Mouse (Mus musculus): ENCODE results near the gene Pdcd4. TPM values are rescaled to one million over a fixed set of nuclear protein-coding genes. Genes with fewer than 3 reads are reported as not detected.
A peak's percentile ranks its signal among the peaks of the same experiment; 100 is the strongest.
"Not testable (repeated sequence)": the region's sequence is repeated elsewhere in the genome, so short reads cannot be mapped to it uniquely, and the experiment has no call there.

Gene Pdcd4
- total RNA-seq, 2 experiments from 2014 or later: 121 TPM

DNA sequence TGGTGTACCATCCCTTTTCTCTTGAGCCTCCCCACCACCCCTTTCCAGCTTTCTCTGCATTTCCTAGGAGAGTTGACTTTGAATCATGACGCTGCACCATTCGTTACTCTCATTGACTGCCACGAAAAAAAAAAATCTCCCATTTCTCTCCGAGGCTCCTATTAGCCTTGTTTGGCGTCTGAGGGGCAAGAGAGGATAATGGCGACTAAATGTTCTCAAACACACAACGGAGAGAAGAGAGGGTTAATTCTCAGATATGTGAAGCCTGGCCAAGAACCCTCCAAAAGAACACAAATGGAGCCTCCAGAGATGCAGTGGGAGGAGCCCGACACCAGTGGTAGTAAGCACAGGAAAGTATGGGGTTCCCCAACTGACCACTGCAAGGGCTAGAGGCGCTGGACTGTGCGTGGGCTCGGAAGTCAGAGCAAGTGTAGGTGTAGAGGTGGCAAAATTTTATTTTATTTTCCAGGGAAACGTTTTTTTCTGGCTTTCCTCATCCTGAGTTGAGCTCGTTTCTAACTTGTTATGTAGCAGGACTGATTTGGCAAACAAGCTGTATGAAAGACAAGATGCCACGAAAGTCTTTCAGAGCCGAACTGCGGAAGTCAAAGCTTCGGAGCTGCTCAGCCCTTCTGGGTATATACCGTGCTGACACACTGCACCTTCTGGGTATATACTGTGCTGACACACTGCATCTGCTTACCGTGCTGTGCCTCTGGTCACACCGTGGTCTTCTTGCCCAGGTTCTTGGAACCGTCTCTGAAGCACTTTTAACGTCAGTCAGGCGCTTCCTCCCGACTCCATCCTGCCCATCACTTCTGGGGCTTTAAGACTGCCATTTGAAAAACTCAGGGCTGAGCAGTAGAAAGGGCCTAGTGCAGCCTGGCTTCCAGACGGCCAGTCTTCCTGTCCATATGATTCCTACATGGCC is 7.2 kb downstream of the Pdcd4 start:
- no peak for DNase-seq (ENCODE audit: low spot score in 2 of 2)

DNA sequence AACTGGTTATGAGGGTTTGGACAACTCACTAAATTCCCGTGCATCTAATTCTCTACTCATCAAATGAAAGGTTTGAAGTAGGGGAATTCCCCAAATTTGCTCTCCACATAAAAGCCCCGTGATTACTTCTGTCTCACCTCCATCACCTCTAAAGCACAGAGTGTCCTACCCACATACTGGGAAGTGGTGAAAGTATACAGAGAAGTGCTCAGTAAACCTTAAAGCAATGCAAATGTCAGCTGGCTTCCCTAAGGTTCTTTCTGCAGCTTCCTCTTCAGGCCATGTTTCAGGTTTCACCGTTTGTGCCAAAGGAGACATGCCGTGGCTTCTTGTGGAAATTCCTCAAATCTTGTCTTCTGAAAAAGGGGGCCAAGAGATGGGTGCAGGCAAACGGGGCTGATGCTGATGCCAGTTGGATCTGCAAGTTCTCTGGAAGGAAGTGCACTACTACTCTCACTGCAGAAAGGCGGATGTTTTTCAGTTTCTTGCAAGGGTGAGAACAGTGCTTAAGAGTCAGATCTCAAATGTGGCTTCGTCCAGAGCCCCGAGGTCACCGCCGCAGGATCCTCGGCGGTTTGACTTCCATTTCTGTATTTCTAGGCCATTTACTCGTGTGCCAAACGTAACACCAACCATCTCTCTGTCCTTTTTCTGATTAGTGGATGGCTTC is 8.0 kb downstream of the Pdcd4 start:
- DNase-seq (ENCODE audit: low spot score in 2 of 2): no peak

DNA sequence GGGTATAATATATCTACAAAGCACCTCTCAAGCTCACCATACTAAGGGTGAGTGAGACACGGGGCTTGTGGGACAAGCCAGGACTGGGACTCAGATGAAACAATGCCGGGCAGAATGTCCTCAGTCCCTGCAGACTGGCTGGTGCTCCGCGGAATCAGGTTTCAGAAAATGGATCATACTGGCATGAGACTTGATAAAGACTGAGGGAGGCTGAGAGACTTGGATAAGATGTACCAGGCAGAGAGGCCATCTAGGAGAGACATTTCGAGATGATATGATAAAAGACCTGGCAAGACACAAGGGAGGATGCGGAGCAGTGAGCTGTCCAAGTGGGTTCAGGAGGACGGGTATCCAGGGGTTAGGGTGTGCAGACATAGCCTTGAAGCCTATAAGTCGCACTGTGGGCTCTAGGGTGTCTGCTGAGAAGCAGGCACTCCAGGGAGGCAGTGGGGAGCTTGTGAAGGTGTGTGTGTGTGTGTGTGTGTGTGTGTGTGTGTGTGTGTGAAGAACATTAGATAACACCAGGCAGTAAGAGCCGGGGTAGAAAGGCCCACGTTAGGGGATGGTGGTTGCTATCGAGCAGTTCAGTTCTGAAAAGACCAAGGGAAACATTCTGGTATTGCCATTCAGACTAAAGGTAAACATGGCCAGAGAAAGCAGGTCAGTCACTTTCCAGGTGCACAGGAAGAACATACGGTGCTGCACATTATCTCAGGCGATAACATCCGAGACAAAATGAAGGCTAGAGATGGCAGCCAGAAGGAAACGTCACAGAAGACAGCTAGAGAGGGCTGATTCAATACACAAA is 10.1 kb downstream of the Pdcd4 start:
- DNase-seq (ENCODE audit: low spot score in 2 of 2): no peak

DNA sequence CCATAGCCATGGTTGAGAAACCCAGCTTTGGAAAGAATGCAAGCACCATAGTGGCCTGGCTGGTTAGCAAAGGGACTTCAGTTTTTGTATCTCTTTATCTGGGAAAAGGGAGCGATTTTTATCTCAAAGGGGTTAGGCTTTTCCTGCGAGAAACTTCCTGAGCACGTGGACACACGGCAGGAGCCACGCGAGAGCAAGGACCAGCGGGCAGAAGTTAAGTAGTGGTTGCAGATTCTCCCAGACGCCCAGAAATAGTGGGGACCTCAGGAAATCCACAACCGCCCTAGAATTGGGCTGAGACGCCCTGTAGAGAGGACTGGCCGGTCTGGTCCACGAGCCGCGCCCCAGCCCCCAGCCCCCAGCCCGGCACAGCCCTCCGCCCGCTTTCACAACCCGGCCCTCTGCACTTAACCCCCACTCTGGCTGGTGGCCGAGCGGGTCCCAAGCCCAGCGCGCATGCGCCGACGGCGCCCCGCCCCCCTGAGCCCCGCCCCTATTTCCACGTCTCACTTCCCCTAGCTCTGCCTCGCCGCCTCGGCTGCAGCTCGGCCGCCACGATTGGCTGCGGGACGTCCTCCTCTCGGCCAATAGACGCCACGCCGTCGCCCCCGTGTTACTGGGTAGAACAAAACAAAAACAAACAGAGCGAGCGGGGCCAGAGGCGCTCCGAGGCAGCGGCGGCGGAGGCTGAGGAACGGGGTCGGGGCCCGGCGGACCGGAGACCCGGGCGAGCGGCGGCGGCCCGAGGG is 10.9 kb downstream of the Pdcd4 start:
- DNase-seq (ENCODE audit: low spot score in 2 of 2): peak; percentile 94 to 97

DNA sequence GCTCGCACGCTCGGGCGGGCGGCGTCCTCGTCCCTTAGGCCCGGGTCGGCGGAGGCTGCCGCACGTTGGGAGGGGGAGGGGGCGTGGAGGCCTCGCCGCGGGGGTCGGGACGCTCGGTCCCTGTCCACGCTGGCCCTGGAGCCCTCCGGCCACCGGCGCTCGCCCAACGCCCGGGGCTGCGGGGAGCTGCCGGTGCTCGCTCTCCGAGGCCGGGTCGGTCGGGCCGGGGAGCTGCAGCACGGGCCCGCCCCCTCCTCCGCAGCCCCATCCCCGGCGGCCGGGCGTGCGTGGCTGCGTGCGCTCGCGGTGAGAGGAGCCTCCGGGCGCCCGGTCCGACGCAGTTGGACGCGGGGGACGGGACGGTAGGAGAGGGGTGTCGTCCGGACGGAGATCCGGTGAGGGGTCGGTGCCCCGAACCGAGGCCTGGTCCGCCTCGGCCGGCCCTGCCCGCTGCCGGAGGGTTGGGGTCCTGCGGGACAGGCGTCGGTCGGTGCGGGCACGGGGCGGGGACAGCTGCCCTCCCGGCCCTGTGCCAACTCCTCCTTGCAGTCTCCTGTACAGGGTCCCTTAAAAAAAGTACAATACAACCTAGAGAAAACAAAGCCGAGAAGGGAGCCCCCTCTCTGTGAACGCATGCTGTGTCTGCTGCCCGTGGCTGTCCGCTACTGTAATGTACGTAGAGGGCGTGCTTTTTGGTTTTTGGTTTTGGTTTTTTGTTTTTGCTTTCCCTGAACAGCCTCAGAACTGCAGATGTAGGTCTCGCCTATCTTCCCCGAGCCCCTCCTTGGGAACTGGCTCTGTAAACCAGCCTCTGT is 11.7 kb downstream of the Pdcd4 start:
- DNase-seq (ENCODE audit: low spot score in 2 of 2): peak; percentile 53 to 61

DNA sequence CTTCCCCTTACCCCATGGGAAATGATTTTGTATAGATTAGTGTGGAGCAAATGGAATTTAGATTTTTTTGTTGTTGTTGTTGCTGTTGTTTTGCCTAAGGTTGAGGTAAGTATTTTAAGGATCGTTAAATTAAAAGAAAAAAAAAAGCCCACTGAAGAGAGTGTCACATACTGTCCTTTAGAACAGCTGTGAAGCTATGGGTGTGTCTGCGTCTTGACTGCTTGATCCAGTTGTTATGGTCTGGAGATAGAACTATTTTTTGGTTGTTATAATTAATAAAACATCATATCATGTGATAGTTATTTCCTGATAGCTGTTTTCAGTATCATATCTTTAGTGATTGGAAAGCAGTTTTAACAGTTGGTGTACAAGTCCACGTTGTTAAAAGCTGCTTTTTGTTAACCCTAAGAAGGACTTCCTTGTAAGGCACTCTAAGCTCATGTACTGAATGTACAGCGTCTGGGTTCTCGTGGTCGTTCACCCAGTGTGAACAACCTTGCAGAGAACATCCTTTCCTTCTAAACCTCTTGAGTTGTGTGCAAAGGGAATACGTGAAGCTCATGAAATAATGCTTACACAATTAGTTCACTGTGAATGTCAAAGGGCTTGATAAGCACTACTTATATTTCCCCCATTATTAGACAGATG is 12.9 kb downstream of the Pdcd4 start:
- no peak for DNase-seq (ENCODE audit: low spot score in 2 of 2)

DNA sequence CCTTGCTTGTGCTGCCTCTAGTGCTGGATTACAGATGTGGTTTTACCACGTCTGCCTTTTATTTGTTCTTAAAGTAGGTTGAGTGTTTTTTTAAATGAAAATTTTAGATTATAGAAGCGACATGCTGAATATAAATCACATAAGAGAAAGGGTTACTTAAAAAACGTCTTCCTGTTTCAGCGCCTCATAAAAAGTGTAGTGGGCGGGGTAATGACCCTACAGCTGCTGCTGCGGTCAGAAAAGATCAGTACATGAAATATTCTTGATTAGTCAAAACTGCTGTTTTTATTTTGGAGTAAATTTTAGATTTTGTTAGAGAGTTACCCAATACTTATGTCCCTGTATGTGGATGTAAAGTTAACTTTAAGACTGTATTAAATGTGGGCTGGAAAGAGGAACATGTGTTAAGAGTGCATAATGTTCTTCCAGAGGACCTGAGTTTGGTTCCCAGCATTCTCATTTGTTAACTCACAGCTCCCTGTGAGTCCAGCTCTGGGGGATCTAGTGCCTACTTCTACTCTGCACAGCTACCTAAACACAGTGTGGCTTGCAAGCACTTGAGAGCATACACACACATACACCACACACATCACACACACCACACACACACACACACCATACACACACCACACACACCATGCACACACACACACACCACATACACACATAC is 14.1 kb downstream of the Pdcd4 start:
- DNase-seq (ENCODE audit: low spot score in 2 of 2): no peak

DNA sequence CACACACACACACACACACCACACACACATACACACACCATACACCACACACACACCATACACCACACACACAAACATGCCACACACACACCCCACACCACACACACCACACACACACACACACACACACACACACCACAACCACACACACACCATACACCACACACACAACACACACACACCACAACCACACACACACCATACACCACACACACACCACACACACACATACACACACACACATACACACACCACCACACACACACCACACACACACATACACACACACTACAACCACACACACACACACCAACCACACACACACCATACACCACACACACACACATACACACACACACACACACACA is 14.7 kb downstream of the Pdcd4 start:
- DNase-seq (ENCODE audit: low spot score in 2 of 2): not testable (repeated sequence)

DNA sequence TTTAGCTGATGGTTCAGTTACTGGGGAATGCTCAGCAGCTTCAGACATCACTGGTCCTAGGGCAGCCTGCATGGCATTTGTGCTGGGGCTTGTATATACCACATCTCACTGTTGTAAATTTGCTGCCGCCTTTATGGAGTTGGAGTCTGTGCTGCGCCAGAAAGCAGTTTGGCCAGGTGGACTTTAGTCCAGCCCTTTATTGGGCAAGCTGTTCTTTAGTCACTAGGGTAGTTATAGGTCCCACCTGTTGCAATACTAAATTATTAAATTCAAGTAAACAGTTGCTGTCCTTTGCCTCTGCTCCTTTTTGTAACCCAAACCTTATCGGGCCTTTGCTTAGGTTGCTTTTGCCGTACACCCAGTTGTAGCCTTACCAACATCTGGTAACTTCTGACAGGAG is 22.9 kb downstream of the Pdcd4 start:
- DNase-seq (ENCODE audit: low spot score in 2 of 2): no peak

DNA sequence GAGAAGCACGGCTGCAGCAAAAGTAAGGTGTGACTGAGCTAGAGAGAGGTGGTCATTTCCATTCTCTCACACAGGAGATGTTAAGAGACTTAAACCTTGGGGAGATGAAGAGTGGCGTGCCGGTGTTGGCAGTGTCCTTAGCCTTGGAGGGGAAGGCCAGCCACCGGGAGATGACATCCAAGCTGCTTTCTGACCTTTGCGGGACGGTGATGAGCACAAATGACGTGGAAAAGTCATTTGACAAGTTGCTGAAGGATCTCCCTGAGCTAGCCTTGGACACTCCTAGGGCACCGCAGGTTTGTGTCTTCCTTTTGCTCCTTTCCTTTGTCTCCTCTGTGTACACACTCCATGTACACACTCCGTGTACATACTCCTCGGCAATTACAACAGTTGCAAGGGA is 27.5 kb downstream of the Pdcd4 start:
- DNase-seq (ENCODE audit: low spot score in 2 of 2): no peak

DNA sequence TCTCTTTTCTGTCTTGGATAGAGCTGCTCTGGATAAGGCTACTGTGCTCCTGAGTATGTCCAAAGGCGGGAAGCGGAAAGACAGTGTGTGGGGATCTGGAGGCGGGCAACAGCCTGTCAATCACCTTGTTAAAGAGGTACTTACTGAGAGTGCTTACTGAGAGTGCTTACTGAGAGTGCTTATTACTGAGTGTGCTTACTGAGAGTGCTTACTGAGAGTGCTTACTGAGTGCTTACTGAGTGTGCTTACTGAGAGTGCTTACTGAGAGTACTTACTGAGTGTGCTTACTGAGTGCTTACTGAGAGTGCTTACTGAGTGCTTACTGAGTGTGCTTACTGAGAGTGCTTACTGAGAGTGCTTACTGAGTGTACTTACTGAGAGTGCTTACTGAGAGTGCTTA is 30.0 kb downstream of the Pdcd4 start:
- DNase-seq (ENCODE audit: low spot score in 2 of 2): not testable (repeated sequence)

DNA sequence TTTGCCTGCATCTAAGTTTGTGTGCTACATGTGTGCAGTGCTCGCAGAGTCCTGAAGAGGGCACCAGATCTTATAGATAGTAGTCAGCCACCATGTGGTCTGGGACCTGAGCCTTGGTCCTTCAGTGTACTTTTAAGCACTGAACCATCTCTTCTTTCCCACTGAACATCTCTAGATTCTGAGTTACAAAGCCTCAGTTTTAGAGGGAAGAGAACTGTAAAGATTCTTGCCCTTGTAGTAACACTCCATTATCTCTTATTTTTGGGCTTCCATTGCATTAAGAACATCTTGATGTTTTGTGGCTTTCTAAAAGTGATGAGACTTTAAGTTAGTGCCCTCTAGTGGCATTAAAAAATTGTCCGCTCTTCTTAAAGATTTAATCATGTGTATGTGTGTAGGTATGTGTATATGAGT is 33.3 kb downstream of the Pdcd4 start:
- no peak for DNase-seq (ENCODE audit: low spot score in 2 of 2)

DNA sequence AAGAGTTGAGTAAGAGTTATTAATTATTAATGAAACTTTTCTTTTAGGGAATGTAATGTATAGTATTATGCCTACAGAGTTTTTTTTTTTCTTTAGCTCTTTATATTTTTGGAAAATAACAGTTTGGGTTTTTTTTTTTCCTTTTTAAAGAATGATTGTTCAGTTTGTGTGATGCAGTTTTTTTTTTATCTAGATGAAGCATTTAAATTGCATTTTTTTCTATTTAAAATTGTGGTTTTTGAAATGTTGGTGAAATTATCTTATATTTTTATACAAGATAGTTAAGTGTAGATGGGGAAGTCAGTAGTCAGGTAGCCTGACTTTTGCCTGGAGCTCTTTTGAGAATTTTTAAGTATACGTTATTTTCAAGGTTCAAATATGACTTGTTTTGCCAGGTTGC is 34.7 kb downstream of the Pdcd4 start:
- DNase-seq (ENCODE audit: low spot score in 2 of 2): no peak

DNA sequence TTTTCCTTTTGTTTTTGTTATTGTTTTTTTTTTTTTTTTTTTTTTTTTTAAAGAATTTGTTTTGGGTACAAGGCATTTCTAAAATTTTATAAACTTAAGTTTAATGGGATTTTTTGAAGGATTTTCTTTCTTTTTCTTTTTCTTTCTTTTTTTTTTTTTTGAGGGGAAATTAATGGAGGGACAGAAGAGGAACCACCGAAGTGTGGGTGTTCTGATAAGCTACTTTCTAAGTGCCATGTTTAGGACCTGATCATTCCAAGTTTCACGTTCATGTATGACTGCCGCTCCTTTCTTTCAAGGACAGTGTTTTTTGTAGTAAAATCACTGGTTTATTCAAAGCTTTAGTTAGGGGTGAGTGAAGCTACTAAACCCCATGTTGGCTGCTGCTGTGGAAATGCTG is 37.2 kb downstream of the Pdcd4 start:
- no peak for DNase-seq (ENCODE audit: low spot score in 2 of 2)

DNA sequence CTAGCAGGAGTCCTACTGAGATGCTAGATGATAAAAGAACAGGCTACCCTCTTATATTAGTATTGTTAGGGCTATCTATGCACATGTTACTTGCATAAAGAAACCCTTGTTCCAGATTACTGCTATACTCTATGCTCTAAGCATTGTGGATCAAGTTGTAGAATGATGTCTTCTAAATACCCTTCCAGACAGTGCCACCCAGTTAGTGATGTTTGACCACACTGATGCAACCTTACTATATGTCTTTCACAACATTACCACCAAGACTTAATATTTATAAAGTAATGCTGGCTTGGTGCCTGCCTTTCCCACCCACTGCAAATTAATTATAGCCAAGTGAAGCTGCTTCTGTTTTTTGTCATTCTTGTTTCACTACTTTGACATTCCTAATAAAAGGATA is 41.0 kb downstream of the Pdcd4 start:
- no peak for DNase-seq (ENCODE audit: low spot score in 2 of 2)

DNA sequence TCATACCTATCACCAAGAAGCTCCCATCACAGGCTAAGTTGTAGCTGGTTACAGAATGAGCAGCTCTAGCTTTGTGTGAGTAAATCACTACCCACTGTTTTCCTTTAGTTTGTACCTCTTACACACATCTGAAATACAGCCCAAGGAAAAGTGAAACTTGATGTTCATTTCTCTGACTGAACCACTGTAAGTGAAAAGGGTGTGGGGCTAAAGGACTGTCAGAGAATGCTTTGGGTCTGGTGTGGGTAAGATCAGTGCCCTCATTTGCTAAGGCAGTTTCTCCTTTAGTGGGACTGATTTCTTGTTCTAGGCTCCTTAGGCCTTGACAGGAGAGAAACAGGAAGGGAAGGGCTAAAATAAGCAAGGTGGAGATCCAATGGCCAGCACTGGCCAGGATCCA is 42.0 kb downstream of the Pdcd4 start:
- DNase-seq (ENCODE audit: low spot score in 2 of 2): no peak

DNA sequence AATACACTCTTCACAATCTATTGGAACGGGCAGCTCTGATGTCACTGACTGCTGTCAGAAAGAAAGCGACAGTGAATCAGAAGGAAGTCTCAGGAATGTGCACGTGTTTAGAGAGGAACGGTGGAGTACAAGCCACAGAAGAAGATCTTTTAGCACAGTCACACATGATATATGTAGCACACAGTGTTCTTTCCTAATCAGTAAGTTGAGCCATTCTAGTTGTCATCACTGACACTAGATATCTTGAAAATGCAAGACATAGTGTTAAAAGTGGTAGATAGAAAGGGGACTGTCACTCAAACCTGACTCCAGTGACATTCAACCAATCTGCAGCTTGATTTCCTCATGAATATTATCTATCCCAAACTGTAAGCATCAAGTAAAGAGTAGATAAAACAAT is 47.4 kb downstream of the Pdcd4 start:
- no peak for DNase-seq (ENCODE audit: low spot score in 2 of 2)

DNA sequence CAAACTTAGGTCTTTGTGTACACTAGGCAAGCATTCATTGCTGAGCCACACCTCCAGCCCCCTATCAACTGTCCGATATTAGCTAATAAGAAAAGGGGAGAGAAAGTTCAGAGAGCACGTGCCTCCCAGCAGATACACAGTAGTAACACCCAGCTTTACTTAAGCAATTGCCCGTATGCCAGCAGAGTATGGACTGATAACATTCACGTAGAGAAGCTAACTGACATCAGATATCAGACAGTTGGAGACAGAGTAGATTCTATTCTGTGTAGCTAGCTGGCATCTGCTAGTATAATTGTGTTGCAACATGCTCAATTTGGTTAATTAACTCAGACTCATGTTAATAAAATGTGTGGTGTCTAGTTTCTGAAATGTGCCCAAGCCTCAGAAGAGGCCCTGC is 49.1 kb downstream of the Pdcd4 start:
- peak in 1 of 2 experiments; percentile 55 for DNase-seq (ENCODE audit: low spot score in 2 of 2)

DNA sequence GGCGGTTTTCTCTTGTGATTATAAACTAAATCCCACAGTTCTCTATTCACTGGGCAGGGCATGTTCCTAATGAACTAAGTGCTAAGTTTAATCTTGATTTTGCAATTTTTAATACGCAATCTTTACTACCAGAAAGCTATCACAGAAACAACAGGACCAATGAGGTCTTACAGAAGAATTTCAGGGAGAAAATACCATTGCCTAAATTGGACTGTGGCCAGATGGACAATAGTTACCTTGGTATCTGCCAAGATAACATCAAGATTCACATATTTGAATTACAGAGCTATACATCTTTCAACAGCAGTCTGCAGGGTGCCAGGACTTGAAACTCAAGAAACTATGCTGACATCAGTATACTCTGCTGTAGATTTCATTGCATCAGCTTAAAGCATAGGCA is 50.3 kb downstream of the Pdcd4 start:
- DNase-seq (ENCODE audit: low spot score in 2 of 2): no peak
